Mouse (Mus musculus): Measurements from ENCODE around the gene 4930568D16Rik. TPM values are rescaled to one million over a fixed set of nuclear protein-coding genes. Genes with fewer than 3 reads are reported as not detected.

4930568D16Rik gene
- total RNA-seq (2021), result not detected
- long read RNA-seq, experiment 1, result 0 reads
- long read RNA-seq, experiment 2, result 0 reads

DNA sequence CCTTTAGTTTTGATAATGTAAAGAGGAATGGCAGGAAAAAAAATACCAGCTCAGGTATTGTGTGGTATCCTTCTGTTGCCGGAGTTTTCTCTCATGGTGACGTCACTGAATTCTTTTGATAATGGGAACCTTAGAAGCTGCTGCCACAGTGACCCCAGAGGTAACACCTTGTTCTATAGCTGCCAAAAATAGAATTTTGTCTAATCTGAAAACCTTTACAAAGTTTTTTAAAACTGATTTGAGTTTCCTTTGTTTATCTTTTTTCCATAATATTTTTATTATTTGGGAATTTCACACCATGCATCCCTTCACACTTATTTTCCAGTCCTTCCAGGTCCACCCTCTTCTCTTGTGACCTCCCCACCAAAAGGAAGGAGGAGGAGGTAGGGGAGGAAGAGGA lies at the start of gene 4930568D16Rik:
Gene 4930568D16Rik, minus strand, starts transcription at position 101 of the 400 bp plus-strand sequence.
- DNase-seq (ENCODE audit: low spot score in 2 of 2), result no peak
- H3K4me3 ChIP-seq, result no peak within 1 kb of the TSS
- TF ChIP-seq CTCF (conservative IDR thresholded peaks at IDR 0.05), result no peak
- no peak within 1 kb of the TSS for H3K27ac ChIP-seq

DNA sequence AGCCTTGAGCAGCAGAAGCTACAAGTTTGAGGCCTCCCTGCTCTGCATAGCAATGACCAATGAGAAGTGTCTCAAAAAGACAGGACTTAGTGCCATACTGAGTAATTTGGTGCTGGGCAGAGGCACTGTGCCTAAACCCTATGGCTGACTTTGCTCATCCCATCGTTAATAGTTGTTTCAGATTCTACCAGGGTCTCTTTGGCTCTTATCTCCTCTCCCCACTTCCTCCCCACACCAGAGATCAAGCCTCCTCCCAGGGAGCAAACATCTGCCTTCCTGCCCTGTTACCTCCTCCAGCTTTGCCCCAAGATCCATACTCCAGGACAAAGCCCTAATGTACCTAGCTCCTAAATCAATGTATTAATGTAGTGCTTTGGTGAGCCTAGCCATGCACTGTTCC lies 49.7 kb upstream of the 4930568D16Rik start:
- no peak overlapping the region for H3K4me3 ChIP-seq
- no peak overlapping the region for H3K27ac ChIP-seq
- TF ChIP-seq CTCF (conservative IDR thresholded peaks at IDR 0.05), result no peak
- no peak for DNase-seq (ENCODE audit: low spot score in 2 of 2)

DNA sequence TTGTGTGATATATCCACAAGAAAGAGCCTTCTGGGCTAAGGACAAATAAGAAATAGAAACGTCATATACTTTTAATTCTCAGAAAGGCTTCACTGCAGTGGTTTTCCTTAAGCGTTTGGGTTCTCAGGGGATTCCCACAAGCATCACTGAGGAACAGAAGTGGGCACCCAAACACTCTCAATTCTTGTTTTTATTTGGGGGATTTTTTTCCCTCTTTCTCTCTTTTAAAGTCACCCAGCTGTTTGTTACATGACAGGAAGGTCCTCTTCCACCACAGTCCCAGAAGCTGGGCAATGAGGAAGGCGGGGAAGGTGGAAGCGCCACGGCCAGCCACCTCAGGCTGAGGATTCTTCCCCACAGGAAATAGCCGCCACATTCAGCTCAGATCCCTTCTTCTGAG lies 48.9 kb upstream of the 4930568D16Rik start:
- no peak overlapping the region for H3K4me3 ChIP-seq
- no peak for DNase-seq (ENCODE audit: low spot score in 2 of 2)
- H3K27ac ChIP-seq, result no peak overlapping the region
- no peak for TF ChIP-seq CTCF (conservative IDR thresholded peaks at IDR 0.05)

DNA sequence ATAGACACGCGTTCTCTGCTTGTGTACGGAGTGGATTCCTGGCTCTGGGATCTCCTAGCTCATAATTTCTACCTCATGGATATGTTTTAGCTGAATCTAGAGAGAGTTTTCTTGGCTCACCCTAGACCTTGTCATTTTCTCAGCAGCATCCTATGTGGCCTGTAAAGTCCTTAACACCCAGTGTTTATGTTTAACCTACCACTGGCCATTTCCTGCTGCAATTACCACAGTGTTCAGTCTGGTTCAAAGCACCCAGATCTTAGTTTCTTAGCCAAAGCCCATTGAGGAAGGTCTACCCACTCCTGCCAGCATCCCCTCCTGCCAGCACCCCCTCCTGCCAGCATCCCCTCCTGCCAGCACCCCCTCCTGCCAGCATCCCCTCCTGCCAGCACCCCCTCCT lies 45.3 kb upstream of the 4930568D16Rik start:
- DNase-seq (ENCODE audit: low spot score in 2 of 2), result no peak
- Histone ChIP-seq H3K27ac (no peak overlapping the region), H3K4me3 (no peak overlapping the region)
- no peak for TF ChIP-seq CTCF (conservative IDR thresholded peaks at IDR 0.05)

DNA sequence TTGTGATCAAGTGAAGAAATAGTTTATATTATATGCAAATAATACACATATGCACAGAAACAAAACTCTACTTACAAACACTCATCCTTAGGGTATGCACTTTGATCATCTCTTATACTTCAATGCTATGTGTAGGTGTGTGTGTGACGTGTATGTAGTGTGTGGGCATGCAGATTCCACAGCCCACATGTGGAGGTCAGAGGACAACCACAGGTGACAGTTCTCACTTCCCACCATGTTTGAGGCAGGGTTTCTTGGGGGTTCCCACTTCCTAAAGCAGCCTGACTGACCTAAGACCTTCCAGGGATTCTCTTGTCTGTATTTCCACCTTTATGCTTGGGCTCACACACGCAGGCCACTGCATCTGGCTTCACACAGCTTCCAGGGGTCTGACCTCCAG lies 44.7 kb upstream of the 4930568D16Rik start:
- TF ChIP-seq CTCF (conservative IDR thresholded peaks at IDR 0.05), result no peak
- H3K27ac ChIP-seq, result no peak overlapping the region
- no peak for DNase-seq (ENCODE audit: low spot score in 2 of 2)
- H3K4me3 ChIP-seq, result no peak overlapping the region

DNA sequence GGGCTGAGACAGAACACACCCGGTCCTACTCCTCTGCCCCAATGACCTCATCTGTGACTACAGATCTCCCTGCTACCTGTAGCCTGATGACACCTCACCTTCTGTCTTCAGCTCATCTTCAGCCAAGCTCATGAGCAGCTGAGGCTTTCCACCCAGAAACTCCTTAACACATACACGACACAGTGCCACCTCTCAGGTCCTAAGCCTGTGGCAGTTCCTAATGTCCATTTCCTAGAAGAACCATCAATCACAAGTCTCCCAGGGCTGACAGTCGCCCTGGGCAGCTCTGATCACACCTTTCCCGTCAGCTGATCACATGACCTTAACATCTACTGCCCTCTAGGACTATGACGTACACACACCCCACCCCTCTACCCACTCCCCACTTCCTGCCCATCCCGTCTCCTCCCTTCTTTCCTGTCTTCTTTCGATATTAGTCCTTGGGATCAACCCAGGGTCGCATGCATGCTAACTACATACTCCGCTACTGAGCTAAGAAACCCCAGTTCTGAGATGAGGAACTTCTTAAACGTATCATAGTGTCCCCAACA lies 44.2 kb upstream of the 4930568D16Rik start:
- DNase-seq (ENCODE audit: low spot score in 2 of 2), result no peak
- no peak overlapping the region for H3K27ac ChIP-seq
- TF ChIP-seq CTCF (conservative IDR thresholded peaks at IDR 0.05), result no peak
- H3K4me3 ChIP-seq, result no peak overlapping the region

DNA sequence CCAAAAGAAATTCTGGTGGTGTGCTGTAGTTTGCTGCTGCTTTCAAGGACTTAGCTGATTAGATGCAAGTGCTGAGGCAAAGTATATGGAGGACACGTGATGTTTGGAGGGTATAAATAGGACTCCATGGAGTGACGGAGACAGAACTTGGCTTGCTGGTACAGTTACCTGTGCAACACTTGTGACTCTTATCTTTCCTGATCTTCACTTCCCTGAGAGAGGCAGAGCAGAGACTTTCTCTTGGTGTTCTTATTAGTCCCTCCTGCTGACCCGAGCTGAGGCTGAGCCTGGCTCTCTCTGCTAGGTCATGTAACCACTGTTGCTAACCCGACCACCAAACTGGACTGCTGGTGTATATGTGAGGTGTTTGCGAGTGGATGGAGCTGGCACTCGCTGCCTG lies 41.9 kb upstream of the 4930568D16Rik start:
- Histone ChIP-seq H3K4me3 (no peak overlapping the region), H3K27ac (no peak overlapping the region)
- TF ChIP-seq CTCF (conservative IDR thresholded peaks at IDR 0.05), result no peak
- no peak for DNase-seq (ENCODE audit: low spot score in 2 of 2)

DNA sequence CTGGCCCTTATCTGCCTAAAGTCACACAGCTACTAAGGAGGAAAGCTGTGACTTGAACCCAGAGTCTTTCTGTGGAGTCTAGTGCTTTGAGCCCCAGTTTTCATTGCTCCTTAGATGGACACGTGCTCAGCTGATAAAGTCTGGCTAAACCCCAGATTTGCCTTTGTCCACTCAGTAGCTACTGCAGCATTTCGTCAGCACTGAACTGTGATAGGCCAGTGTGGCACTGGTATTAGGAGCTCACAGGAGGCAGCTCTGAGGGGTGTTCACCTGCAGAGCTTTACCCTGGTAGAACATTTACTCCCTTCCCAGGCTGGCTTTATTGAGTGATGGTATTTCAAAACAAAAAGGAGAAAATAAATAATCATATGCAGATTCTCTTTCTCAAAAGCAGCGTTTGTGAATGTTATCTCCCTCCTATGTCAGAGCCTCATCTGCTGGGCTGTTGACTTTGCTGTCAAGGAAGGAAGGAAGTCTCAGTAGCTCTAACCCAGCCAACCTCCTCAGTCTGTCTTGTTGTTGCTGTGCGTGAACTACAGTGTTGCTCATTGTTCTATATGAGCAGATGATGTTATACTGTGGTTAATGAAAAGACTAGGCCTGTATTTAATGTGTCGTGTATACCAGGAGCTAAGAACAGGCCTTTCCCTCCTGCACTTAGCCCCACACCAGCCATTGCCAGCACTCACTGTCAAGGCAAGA lies 41.0 kb upstream of the 4930568D16Rik start:
- no peak for DNase-seq (ENCODE audit: low spot score in 2 of 2)
- TF ChIP-seq CTCF (conservative IDR thresholded peaks at IDR 0.05), result no peak
- Histone ChIP-seq H3K4me3 (no peak overlapping the region), H3K27ac (no peak overlapping the region)

DNA sequence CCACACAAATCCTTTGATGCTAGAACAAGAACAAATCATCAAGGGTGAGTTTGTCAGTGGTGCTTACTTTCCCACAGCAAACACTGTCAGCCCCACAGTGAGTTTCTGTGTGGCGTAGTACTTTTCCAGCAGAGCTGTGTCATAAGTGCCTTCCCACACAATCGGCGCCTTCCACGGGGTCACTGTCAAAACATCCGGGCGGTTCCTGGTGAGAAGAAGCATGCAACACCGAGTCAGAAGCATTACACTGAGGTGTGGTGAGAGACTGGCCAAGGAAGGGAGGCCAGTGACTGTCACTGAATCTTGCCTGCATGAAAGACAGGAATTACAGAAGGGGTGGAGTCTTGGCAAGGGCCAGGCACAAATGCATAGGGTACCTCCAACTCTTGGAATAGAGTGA lies 40.3 kb upstream of the 4930568D16Rik start:
- no peak overlapping the region for H3K4me3 ChIP-seq
- DNase-seq (ENCODE audit: low spot score in 2 of 2), result no peak
- no peak overlapping the region for H3K27ac ChIP-seq
- no peak for TF ChIP-seq CTCF (conservative IDR thresholded peaks at IDR 0.05)

DNA sequence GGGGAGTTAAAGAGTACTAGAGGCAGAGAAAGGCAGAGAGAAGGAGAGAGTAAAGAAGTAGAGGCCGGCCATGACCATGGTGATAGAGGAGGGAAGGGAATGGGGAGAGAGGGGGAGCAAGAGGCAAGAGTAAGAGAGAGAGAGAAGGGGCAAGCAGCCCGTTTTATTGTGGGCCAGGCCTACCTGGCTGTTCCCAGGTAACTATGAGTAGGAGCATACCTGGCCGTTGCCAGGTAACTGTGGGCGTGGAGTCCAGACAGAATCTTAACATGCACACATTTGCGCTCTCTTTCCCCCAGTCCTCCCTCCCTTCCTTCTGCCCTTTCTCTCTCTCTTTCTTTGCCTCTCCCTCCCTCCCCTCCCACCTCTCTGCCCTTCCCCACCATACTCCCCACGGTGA lies 39.7 kb upstream of the 4930568D16Rik start:
- DNase-seq (ENCODE audit: low spot score in 2 of 2), result no peak
- H3K4me3 ChIP-seq, result no peak overlapping the region
- TF ChIP-seq CTCF (conservative IDR thresholded peaks at IDR 0.05), result no peak
- H3K27ac ChIP-seq, result no peak overlapping the region

DNA sequence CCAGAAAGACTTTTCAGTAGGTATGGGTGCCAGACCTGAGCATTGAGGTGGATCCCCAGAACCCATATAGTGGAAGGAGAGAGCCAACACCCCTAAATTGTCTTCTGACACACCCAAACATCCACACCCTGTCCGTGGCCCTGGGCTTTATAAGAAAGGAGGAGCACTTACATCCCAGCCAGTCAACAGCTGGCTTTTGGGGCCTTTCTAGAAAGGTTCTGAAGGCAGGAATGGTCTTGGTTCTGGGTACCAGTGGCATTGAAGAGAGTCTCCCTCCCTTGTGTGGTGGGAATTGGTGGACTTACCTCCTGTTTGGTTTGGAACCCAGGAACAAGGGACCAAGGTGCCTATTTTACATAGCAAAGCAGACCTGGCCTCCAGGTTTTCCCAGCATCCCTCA lies 39.1 kb upstream of the 4930568D16Rik start:
- H3K27ac ChIP-seq, result no peak overlapping the region
- TF ChIP-seq CTCF (conservative IDR thresholded peaks at IDR 0.05), result no peak

DNA sequence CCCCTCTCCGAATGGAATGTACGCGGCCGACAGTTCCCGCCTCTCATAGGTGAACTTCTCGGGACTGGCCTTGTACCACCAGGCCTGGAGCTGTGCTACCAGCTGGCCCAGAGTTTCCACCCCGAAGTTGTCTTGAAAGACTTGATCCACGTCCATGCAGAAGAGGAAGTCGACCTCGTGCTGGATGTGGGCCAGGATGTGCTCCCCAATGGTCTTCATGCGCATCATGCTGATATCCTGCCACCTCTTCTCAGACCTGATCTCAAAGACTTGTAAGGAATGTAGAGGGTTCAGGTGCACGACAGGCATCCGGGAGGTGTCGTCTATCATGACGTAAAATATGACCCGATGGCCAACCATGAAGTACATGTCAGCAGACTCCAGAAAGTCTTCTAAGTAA lies 34.9 kb upstream of the 4930568D16Rik start:
- TF ChIP-seq CTCF (conservative IDR thresholded peaks at IDR 0.05), result no peak
- H3K4me3 ChIP-seq, result no peak overlapping the region
- no peak for DNase-seq (ENCODE audit: low spot score in 2 of 2)
- no peak overlapping the region for H3K27ac ChIP-seq

More for the DNA sequence above, 39.1 kb upstream of the 4930568D16Rik start:
- H3K4me3 ChIP-seq, result no peak overlapping the region
- no peak for DNase-seq (ENCODE audit: low spot score in 2 of 2)

DNA sequence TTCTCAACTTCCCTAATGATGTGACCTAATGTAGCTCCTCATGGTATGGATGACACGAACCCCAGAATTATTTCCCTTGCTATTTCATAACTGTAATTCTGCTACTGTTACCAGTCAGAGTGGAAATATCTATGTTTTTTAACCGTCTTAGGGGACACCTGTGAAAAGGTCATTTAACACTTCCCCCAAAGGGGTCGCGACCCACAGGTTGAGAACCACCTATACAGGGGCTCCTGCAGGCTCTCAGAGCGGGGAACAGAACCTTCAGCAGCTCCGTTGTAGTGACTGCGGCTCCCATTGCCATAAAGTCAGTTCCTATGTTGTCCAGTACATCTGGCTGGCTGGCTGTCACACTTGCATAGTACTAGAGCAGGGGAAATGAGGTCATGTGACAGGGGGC lies 33.2 kb upstream of the 4930568D16Rik start:
- no peak overlapping the region for H3K27ac ChIP-seq
- no peak for TF ChIP-seq CTCF (conservative IDR thresholded peaks at IDR 0.05)
- no peak overlapping the region for H3K4me3 ChIP-seq
- DNase-seq (ENCODE audit: low spot score in 2 of 2), result no peak

DNA sequence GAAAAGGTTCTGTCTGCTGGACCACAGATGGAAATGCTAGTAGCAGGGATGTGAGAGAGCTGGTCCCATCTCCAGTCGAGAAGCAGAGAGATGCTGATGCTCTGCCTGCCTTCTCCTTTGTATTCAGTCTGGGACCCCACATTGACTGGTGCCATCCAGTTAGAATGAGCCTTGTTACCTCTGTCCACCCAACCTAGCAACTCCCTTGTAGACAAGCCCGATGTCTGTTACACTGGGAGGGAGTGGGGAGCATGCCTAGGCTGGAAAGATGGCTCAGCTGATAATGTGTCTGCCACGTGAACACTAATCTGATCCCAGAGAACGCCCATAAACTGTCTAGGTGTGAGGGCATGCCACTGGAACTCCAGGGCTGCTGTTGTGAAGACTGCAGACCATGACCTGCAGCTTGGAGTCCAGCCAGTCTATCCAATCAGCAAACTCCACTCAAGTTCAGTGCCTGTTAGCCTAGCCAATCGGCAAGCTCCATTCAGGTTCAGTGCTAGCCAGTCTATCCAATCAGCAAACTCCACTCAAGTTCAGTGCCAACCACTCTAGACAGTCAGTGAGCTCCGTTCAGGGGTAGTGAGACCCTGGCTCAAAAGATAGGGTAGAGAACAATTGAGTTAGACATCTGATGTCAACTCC lies 30.8 kb upstream of the 4930568D16Rik start:
- Histone ChIP-seq H3K4me3 (no peak overlapping the region), H3K27ac (no peak overlapping the region)
- no peak for TF ChIP-seq CTCF (conservative IDR thresholded peaks at IDR 0.05)
- DNase-seq (ENCODE audit: low spot score in 2 of 2), result no peak

Measured in layer of hippocampus, adult 2 months (tissue).